Mouse (Mus musculus): ENCODE data around the gene Tbc1d14.

- no peak for TF ChIP-seq GATA1 (IDR thresholded peaks at IDR 0.05; ENCODE audit: low read length)
- no peak for TF ChIP-seq TAL1 (IDR thresholded peaks at IDR 0.05; ENCODE audit: low read length)
Measured at GRCm38 (mm10) chr5:36447872-36448271, 145.2 kb downstream of the Tbc1d14 start.

All from erythroblast, embryonic 14.5 days (primary cell).